Mouse (Mus musculus): ENCODE measurements around the gene Fem1a.

- TF ChIP-seq POLR2A (IDR thresholded peaks at IDR 0.05; ENCODE audit: borderline replicate concordance, extremely low read depth, insufficient read depth, insufficient read length, poor library complexity, severe bottlenecking) (no peak), CTCF (IDR thresholded peaks at IDR 0.05; ENCODE audit: borderline replicate concordance, extremely low read depth, insufficient read depth, insufficient read length) (no peak)
Observed at GRCm38 (mm10) chr17:56272644-56273043, 16.0 kb downstream of the Fem1a start.

Measured in brain, embryonic 14.5 days (tissue).